Comparison of ENCODE assay signal across 8 mouse cellular contexts in genomic region chr7:80803173-80803872, GRCm38 (mm10). TPM values are rescaled to one million over a fixed set of nuclear protein-coding genes. Genes with fewer than 3 reads are reported as not detected.
A peak's percentile ranks its signal among the peaks of the same experiment; 100 is the strongest.
DNase-seq lines count a peak whose midpoint lies in the region; ATAC-seq lines count a peak whose summit lies in the region.

No protein-coding gene starts in this region.

- DNase-seq in adipocyte (ENCODE audit: low spot score), result peak; percentile 94
- peak; percentile 93 for DNase-seq in gastrocnemius, adult 18-20 months (ENCODE audit: low spot score)
- DNase-seq in left cerebral cortex, adult 18-20 months (ENCODE audit: low spot score in 2 of 2), result peak; percentile 85 to 92
- peak; percentile 97 to 98 for DNase-seq in lung, postnatal 4 days
- peak; percentile 96 for DNase-seq in right cerebral cortex, adult 18-20 months
- DNase-seq in urinary bladder, postnatal 10 days (ENCODE audit: low spot score), result peak; percentile 73

- WGBS in hindbrain, embryonic 16.5 days, result under 1% methylated on average over 39 of the region's 47 CpGs

- H3K9me3 ChIP-seq in hindbrain, embryonic 16.5 days (ENCODE audit: control insufficient read depth, low read length), result no peaks in the 10 kb centered on the region

- H3K9ac ChIP-seq in hindbrain, embryonic 16.5 days (ENCODE audit: low read depth, low read length), result peak overlapping the region; percentile 82

- ATAC-seq in common myeloid progenitor, adult 5-6 weeks (replicated peaks; ENCODE audit: low read depth, poor library complexity, severe bottlenecking), result peak; percentile 94
- peak; percentile 98 for ATAC-seq in hindbrain, embryonic 16.5 days

- H3K4me3 ChIP-seq in hindbrain, embryonic 16.5 days (ENCODE audit: low read length), result peak overlapping the region; percentile 74

- peaks cover 10% of the 10 kb centered on the region for H3K36me3 ChIP-seq in hindbrain, embryonic 16.5 days (ENCODE audit: control insufficient read depth, insufficient read depth, low read length)

- H3K27me3 ChIP-seq in hindbrain, embryonic 16.5 days (replicated peaks; ENCODE audit: control insufficient read depth, insufficient read depth, low read length), result no peaks in the 10 kb centered on the region

- H3K4me1 ChIP-seq in hindbrain, embryonic 16.5 days (ENCODE audit: control insufficient read depth, insufficient read depth, low read depth, low read length), result peaks cover 8% of the 10 kb centered on the region

- peak overlapping the region; percentile 80 for H3K27ac ChIP-seq in hindbrain, embryonic 16.5 days (ENCODE audit: low read depth, low read length)

- H3K4me2 ChIP-seq in hindbrain, embryonic 16.5 days (ENCODE audit: low read length), result peak overlapping the region; percentile 52

RNA-seq across cellular contexts. Expression of gene Iqgap1, which starts 22.5 kb away (rescaled TPM):
- 84.8 and 101 TPM in 2 replicates for total RNA-seq in common myeloid progenitor, adult 5-6 weeks (2017)
- 10 to 100 TPM; 12.1 to 16.8 TPM for total RNA-seq in gastrocnemius, adult 18-20 months (2021)
- 19.2 and 20.7 TPM in 2 replicates for polyA plus RNA-seq in hindbrain, embryonic 16.5 days (2015; fragmentation: Nextera tagmentation; extraction: Ambion mirVana)
- 10 to 100 TPM; 22.6 to 23.3 TPM for total RNA-seq in left cerebral cortex, adult 18-20 months (2021)

RNA-seq across cellular contexts. Expression of gene Zscan2, which starts 57.4 kb away (rescaled TPM):
- total RNA-seq in common myeloid progenitor, adult 5-6 weeks (2017), result 7.9 and 14.2 TPM in 2 replicates
- total RNA-seq in gastrocnemius, adult 18-20 months (2021), result 1 to 10 TPM; 1.5 to 2.1 TPM
- polyA plus RNA-seq in hindbrain, embryonic 16.5 days (2015; fragmentation: Nextera tagmentation; extraction: Ambion mirVana), result 3.3 and 3.4 TPM in 2 replicates
- 10 to 100 TPM; 15.9 to 17.0 TPM for total RNA-seq in left cerebral cortex, adult 18-20 months (2021)

Comparison
In these comparisons a context has a peak if more than half of its experiments do, and no peak if none do; other contexts are left out.
1. Peak in every context shown above with its lines: DNase-seq, ATAC-seq, H3K4me3 ChIP-seq and H3K27ac ChIP-seq.